Mouse (Mus musculus) c-Kit-negative CD71-positive TER-119-positive erythroid progenitor cells, embryonic 14.5 days (primary cell): ENCODE measurements around the gene Foxf1.

ENCODE experiments used
- DNase-seq: peaks from one replicate; pipeline ENCODE4 v3.0.0-alpha.2; 2013; ENCODE audit warnings: low read depth, low spot score

Gene Foxf1

GRCm38 (mm10) chr8:121082218-121083092 lies 1.7 kb upstream of the Foxf1 start:
- DNase-seq, result no peak

GRCm38 (mm10) chr8:121083093-121083935 lies 872 bp upstream of the Foxf1 start:
- no peak for DNase-seq

- no peak for DNase-seq
Observed at GRCm38 (mm10) chr8:121083936-121084209, 313 bp upstream of the Foxf1 start.

- DNase-seq, result no peak
Observed at GRCm38 (mm10) chr8:121085011-121085410, 825 bp downstream of the Foxf1 start.

- DNase-seq, result no peak
Observed at GRCm38 (mm10) chr8:121085561-121085960, 1.4 kb downstream of the Foxf1 start.

GRCm38 (mm10) chr8:121086004-121086900 lies 2.1 kb downstream of the Foxf1 start:
- no peak for DNase-seq

- no peak for DNase-seq
Observed at GRCm38 (mm10) chr8:121088281-121088680, 4.1 kb downstream of the Foxf1 start.

GRCm38 (mm10) chr8:121088871-121089630 lies 4.9 kb downstream of the Foxf1 start:
- DNase-seq, result no peak

- no peak for DNase-seq
Observed at GRCm38 (mm10) chr8:121089631-121090380, 5.6 kb downstream of the Foxf1 start.

GRCm38 (mm10) chr8:121090716-121091115 lies 6.5 kb downstream of the Foxf1 start:
- DNase-seq, result no peak

- DNase-seq, result no peak
Observed at GRCm38 (mm10) chr8:121092141-121092540, 8.0 kb downstream of the Foxf1 start.

- DNase-seq, result peak; percentile 30
Observed at GRCm38 (mm10) chr8:121092627-121093026, 8.4 kb downstream of the Foxf1 start.

- no peak for DNase-seq
Observed at GRCm38 (mm10) chr8:121093496-121093895, 9.3 kb downstream of the Foxf1 start.

- DNase-seq, result peak; percentile 61
Observed at GRCm38 (mm10) chr8:121104049-121104818, 20.0 kb downstream of the Foxf1 start.

- DNase-seq, result peak; percentile 80
Observed at GRCm38 (mm10) chr8:121107668-121108656, 23.8 kb downstream of the Foxf1 start, which contains the start of gene Mthfsd. Gene Mthfsd, minus strand, starts transcription at chr8:121108392.

GRCm38 (mm10) chr8:121108657-121109056 lies 24.5 kb downstream of the Foxf1 start:
- no peak for DNase-seq

GRCm38 (mm10) chr8:121111145-121111907 lies 27.1 kb downstream of the Foxf1 start:
- no peak for DNase-seq
